Mouse (Mus musculus) hindbrain, embryonic 16.5 days (tissue): ENCODE data around the gene Wtip. TPM values are rescaled to one million over a fixed set of nuclear protein-coding genes. Genes with fewer than 3 reads are reported as not detected.
"Not testable (repeated sequence)": the region's sequence is repeated elsewhere in the genome, so short reads cannot be mapped to it uniquely, and the experiment has no call there.

Experiments used
- ATAC-seq: fragments of 200-750 bp; cut with Nextera tagmentation; 2 replicates; pipeline ENCODE4 v1.8.0; 2017; ENCODE audit warnings: moderate TSS enrichment, moderate library complexity
- H3K27ac ChIP-seq: fragments of 300-500 bp; sonication (generic); 2 replicates; pipeline ENCODE4 v1.5.1; 2014; ENCODE audit warnings: low read depth, mild to moderate bottlenecking, control low read depth, low read length, moderate library complexity
- H3K27me3 ChIP-seq: fragments of 300-500 bp; sonication (generic); replicated peaks from 2 replicates; pipeline ENCODE4 v1.6.1; 2014; ENCODE audit warnings: low read length; ENCODE audit not compliant: control insufficient read depth, insufficient read depth
- H3K36me3 ChIP-seq: fragments of 300-500 bp; sonication (generic); 2 replicates; pipeline ENCODE4 v1.6.1; 2014; ENCODE audit warnings: mild to moderate bottlenecking, low read length, moderate library complexity, mixed read lengths; ENCODE audit not compliant: control insufficient read depth, insufficient read depth
- H3K4me1 ChIP-seq: fragments of 300-500 bp; sonication (generic); 2 replicates; pipeline ENCODE4 v1.6.1; 2014; ENCODE audit warnings: low read depth, low read length; ENCODE audit not compliant: control insufficient read depth, insufficient read depth
- H3K4me2 ChIP-seq: fragments of 300-500 bp; sonication (generic); 2 replicates; pipeline ENCODE4 v1.6.1; 2014; ENCODE audit warnings: mild to moderate bottlenecking, low read length, control low read depth, moderate library complexity
- H3K4me3 ChIP-seq: fragments of 300-500 bp; sonication (generic); 2 replicates; pipeline ENCODE4 v1.5.1; 2014; ENCODE audit warnings: mild to moderate bottlenecking, low read length, control low read depth, moderate library complexity
- H3K9ac ChIP-seq: fragments of 300-500 bp; sonication (generic); 2 replicates; pipeline ENCODE4 v1.6.1; 2014; ENCODE audit warnings: low read depth, mild to moderate bottlenecking, control low read depth, low read length, moderate library complexity
- H3K9me3 ChIP-seq: fragments of 300-500 bp; sonication (generic); 2 replicates; pipeline ENCODE4 v1.6.1; 2014; ENCODE audit warnings: mild to moderate bottlenecking, low read length, moderate library complexity; ENCODE audit not compliant: control insufficient read depth
- WGBS: fragments of 180-500 bp; shearing (Covaris S2); extraction: QIAGEN DNeasy Blood & Tissue Kit; methylation state at CpG from one replicate; pipeline ENCODE4 v1.1.7; 2014; 5-methylcytosine and 5-hydroxymethylcytosine counted together
- polyA plus RNA-seq: library from polyadenylated mRNA; unstranded; fragments of >200 nt; fragmentation: Nextera tagmentation; extraction: Ambion mirVana; gene quantifications from 2 replicates; pipeline ENCODE4 v1.2.1, GENCODE M21; 2015

The Wtip gene
- polyA plus RNA-seq, 1 experiment from 2014 or later = 3.8 TPM

- not testable (repeated sequence) for H3K36me3 ChIP-seq, H3K27me3 ChIP-seq, ATAC-seq, H3K9me3 ChIP-seq, H3K27ac ChIP-seq, H3K9ac ChIP-seq, H3K4me1 ChIP-seq, H3K4me3 ChIP-seq, H3K4me2 ChIP-seq
- WGBS = 82% methylated on average over 5 of the region's 5 CpGs
Observed at GRCm38 (mm10) chr7:34068132-34068531, 64.9 kb downstream of the Wtip start.

Other genes starting within 250 kb of the Wtip start
- not detected in 2 replicates for gene Scgb2b26, start 188.2 kb downstream of the Wtip start, polyA plus RNA-seq
- not detected in 2 replicates for gene Scgb2b27, start 119.3 kb downstream of the Wtip start, polyA plus RNA-seq
- not detected in 2 replicates for gene Scgb1b27, start 111.8 kb downstream of the Wtip start, polyA plus RNA-seq
- gene Scgb1b30, start 37.8 kb downstream of the Wtip start, polyA plus RNA-seq = not detected in 2 replicates
- 145 and 159 TPM in 2 replicates for gene Uba2, start 36.3 kb upstream of the Wtip start, polyA plus RNA-seq
- 76.2 and 87.3 TPM in 2 replicates for gene Pdcd2l, start 63.4 kb upstream of the Wtip start, polyA plus RNA-seq
- 355 and 401 TPM in 2 replicates for gene Gpi1, start 97.1 kb upstream of the Wtip start, polyA plus RNA-seq
- 0.71 TPM in 1 of 2 replicates, not detected in the other for gene Gm6096, start 117.8 kb upstream of the Wtip start, polyA plus RNA-seq
- 27.4 and 33.8 TPM in 2 replicates for gene 4931406P16Rik, start 180.3 kb upstream of the Wtip start, polyA plus RNA-seq